Mouse (Mus musculus): ENCODE results near the gene Cfap161. TPM values are rescaled to one million over a fixed set of nuclear protein-coding genes. Genes with fewer than 3 reads are reported as not detected.
A peak's percentile ranks its signal among the peaks of the same experiment; 100 is the strongest.

Cfap161 gene
- 0.18 TPM in 1 of 2 replicates, not detected in the other for polyA plus RNA-seq (2015; fragmentation: Nextera tagmentation; extraction: Ambion mirVana)

GRCm38 (mm10) chr7:83794705-83795104 is at the start of gene Cfap161:
Gene Cfap161 (minus strand): TSS chr7:83794880.
- H3K4me2 ChIP-seq = no peak within 1 kb of the TSS
- no peak; the same call in 1 of the 2 replicates for ATAC-seq (ENCODE audit: insufficient number of reproducible peaks, low FRiP score, low TSS enrichment, low read depth)
- no peaks in the 10 kb centered on the region for H3K36me3 ChIP-seq
- H3K9me3 ChIP-seq = no peaks in the 10 kb centered on the region
- no peak within 1 kb of the TSS for H3K4me3 ChIP-seq
- no peak within 1 kb of the TSS for H3K9ac ChIP-seq
- peaks cover 8% of the 10 kb centered on the region for H3K4me1 ChIP-seq
- H3K27me3 ChIP-seq = no peaks in the 10 kb centered on the region
- no peak within 1 kb of the TSS for H3K27ac ChIP-seq
- 6% methylated on average over 14 of the region's 14 CpGs for WGBS

GRCm38 (mm10) chr7:83842486-83843259 is 48.0 kb upstream of the Cfap161 start:
- Histone ChIP-seq H3K4me2 (no peak overlapping the region), H3K4me3 (no peak overlapping the region), H3K9me3 (no peaks in the 10 kb centered on the region), H3K27ac (0 out of 2 replicates have a peak overlapping the region, but pooled peaks have one; percentile 27), H3K27me3 (no peaks in the 10 kb centered on the region), H3K36me3 (no peaks in the 10 kb centered on the region), H3K9ac (no peak overlapping the region), H3K4me1 (peaks cover 7% of the 10 kb centered on the region)
- ATAC-seq (ENCODE audit: insufficient number of reproducible peaks, low FRiP score, low TSS enrichment, low read depth) = no peak
- WGBS = 64% methylated on average over 6 of the region's 6 CpGs

GRCm38 (mm10) chr7:83840076-83840475 is 45.4 kb upstream of the Cfap161 start:
- Histone ChIP-seq H3K9me3 (no peaks in the 10 kb centered on the region), H3K27ac (no peak overlapping the region), H3K4me3 (no peak overlapping the region), H3K4me1 (no peaks in the 10 kb centered on the region), H3K9ac (no peak overlapping the region), H3K36me3 (no peaks in the 10 kb centered on the region), H3K4me2 (no peak overlapping the region), H3K27me3 (no peaks in the 10 kb centered on the region)
- ATAC-seq (ENCODE audit: insufficient number of reproducible peaks, low FRiP score, low TSS enrichment, low read depth) = no peak
- 83% methylated on average over 2 of the region's 2 CpGs for WGBS

GRCm38 (mm10) chr7:83838525-83839224 is 44.0 kb upstream of the Cfap161 start:
- Histone ChIP-seq H3K9me3 (no peaks in the 10 kb centered on the region), H3K9ac (no peak overlapping the region), H3K36me3 (no peaks in the 10 kb centered on the region), H3K4me3 (no peak overlapping the region), H3K27me3 (no peaks in the 10 kb centered on the region), H3K4me2 (no peak overlapping the region), H3K4me1 (no peaks in the 10 kb centered on the region), H3K27ac (no peak overlapping the region)
- 77% methylated on average over 5 of the region's 5 CpGs for WGBS
- no peak for ATAC-seq (ENCODE audit: insufficient number of reproducible peaks, low FRiP score, low TSS enrichment, low read depth)

GRCm38 (mm10) chr7:83829355-83829754 is 34.7 kb upstream of the Cfap161 start:
- 54% methylated on average over 7 of the region's 7 CpGs for WGBS
- H3K4me2 ChIP-seq = no peak overlapping the region
- H3K27ac ChIP-seq = no peak overlapping the region

GRCm38 (mm10) chr7:83827402-83828076 is 32.9 kb upstream of the Cfap161 start:
- Histone ChIP-seq H3K4me1 (no peaks in the 10 kb centered on the region), H3K36me3 (no peaks in the 10 kb centered on the region), H3K9me3 (no peaks in the 10 kb centered on the region), H3K4me3 (no peak overlapping the region), H3K9ac (no peak overlapping the region), H3K27me3 (no peaks in the 10 kb centered on the region), H3K27ac (no peak overlapping the region), H3K4me2 (no peak overlapping the region)
- WGBS = 82% methylated on average over 10 of the region's 10 CpGs
- ATAC-seq (ENCODE audit: insufficient number of reproducible peaks, low FRiP score, low TSS enrichment, low read depth) = no peak

More at GRCm38 (mm10) chr7:83829355-83829754, 34.7 kb upstream of the Cfap161 start:
- no peak overlapping the region for H3K9ac ChIP-seq
- no peaks in the 10 kb centered on the region for H3K27me3 ChIP-seq
- H3K36me3 ChIP-seq = no peaks in the 10 kb centered on the region
- no peaks in the 10 kb centered on the region for H3K9me3 ChIP-seq
- no peak overlapping the region for H3K4me3 ChIP-seq
- no peaks in the 10 kb centered on the region; the same call in 1 of the 2 replicates for H3K4me1 ChIP-seq
- ATAC-seq (ENCODE audit: insufficient number of reproducible peaks, low FRiP score, low TSS enrichment, low read depth) = no peak

- Histone ChIP-seq H3K27ac (no peak overlapping the region), H3K9me3 (no peaks in the 10 kb centered on the region), H3K36me3 (no peaks in the 10 kb centered on the region), H3K9ac (no peak overlapping the region), H3K27me3 (no peaks in the 10 kb centered on the region), H3K4me1 (no peaks in the 10 kb centered on the region), H3K4me2 (no peak overlapping the region), H3K4me3 (no peak overlapping the region)
- ATAC-seq (ENCODE audit: insufficient number of reproducible peaks, low FRiP score, low TSS enrichment, low read depth) = no peak
- 60% methylated on average over 2 of the region's 2 CpGs for WGBS
Measured at GRCm38 (mm10) chr7:83826808-83827207, 32.1 kb upstream of the Cfap161 start.

- Histone ChIP-seq H3K9me3 (no peaks in the 10 kb centered on the region), H3K9ac (no peak overlapping the region), H3K36me3 (no peaks in the 10 kb centered on the region), H3K4me2 (no peak overlapping the region), H3K27ac (no peak overlapping the region), H3K27me3 (no peaks in the 10 kb centered on the region), H3K4me3 (no peak overlapping the region), H3K4me1 (no peaks in the 10 kb centered on the region)
- ATAC-seq (ENCODE audit: insufficient number of reproducible peaks, low FRiP score, low TSS enrichment, low read depth) = no peak
- 89% methylated on average over 2 of the region's 2 CpGs for WGBS
Measured at GRCm38 (mm10) chr7:83821951-83822350, 27.3 kb upstream of the Cfap161 start.

GRCm38 (mm10) chr7:83816886-83817285 is 22.2 kb upstream of the Cfap161 start:
- Histone ChIP-seq H3K9me3 (no peaks in the 10 kb centered on the region), H3K9ac (no peak overlapping the region), H3K4me3 (no peak overlapping the region), H3K4me2 (no peak overlapping the region), H3K36me3 (no peaks in the 10 kb centered on the region), H3K27ac (no peak overlapping the region), H3K4me1 (peaks cover 27% of the 10 kb centered on the region), H3K27me3 (no peaks in the 10 kb centered on the region)
- WGBS = 92% methylated on average over 5 of the region's 5 CpGs
- no peak for ATAC-seq (ENCODE audit: insufficient number of reproducible peaks, low FRiP score, low TSS enrichment, low read depth)

- Histone ChIP-seq H3K4me3 (no peak overlapping the region), H3K9me3 (no peaks in the 10 kb centered on the region), H3K4me2 (no peak overlapping the region), H3K4me1 (peaks cover 39% of the 10 kb centered on the region), H3K27me3 (no peaks in the 10 kb centered on the region), H3K36me3 (no peaks in the 10 kb centered on the region), H3K27ac (no peak overlapping the region), H3K9ac (no peak overlapping the region)
- WGBS = 70% methylated on average over 1 of the region's 1 CpGs
- no peak for ATAC-seq (ENCODE audit: insufficient number of reproducible peaks, low FRiP score, low TSS enrichment, low read depth)
Measured at GRCm38 (mm10) chr7:83815646-83816045, 21.0 kb upstream of the Cfap161 start.

GRCm38 (mm10) chr7:83813993-83814392 is 19.3 kb upstream of the Cfap161 start:
- Histone ChIP-seq H3K4me1 (peaks cover 53% of the 10 kb centered on the region), H3K9ac (no peak overlapping the region), H3K4me2 (peak overlapping the region; percentile 2; the same call in 1 of the 2 replicates), H3K27me3 (no peaks in the 10 kb centered on the region), H3K27ac (peak overlapping the region; percentile 83), H3K4me3 (no peak overlapping the region), H3K36me3 (no peaks in the 10 kb centered on the region), H3K9me3 (no peaks in the 10 kb centered on the region)
- WGBS = 4% methylated on average over 4 of the region's 4 CpGs
- peak; percentile 60; the same call in 1 of the 2 replicates for ATAC-seq (ENCODE audit: insufficient number of reproducible peaks, low FRiP score, low TSS enrichment, low read depth)

GRCm38 (mm10) chr7:83813465-83813864 is 18.8 kb upstream of the Cfap161 start:
- no peak for ATAC-seq (ENCODE audit: insufficient number of reproducible peaks, low FRiP score, low TSS enrichment, low read depth)
- peak overlapping the region; percentile 83 for H3K27ac ChIP-seq
- no peak overlapping the region for H3K4me3 ChIP-seq
- H3K36me3 ChIP-seq = no peaks in the 10 kb centered on the region
- H3K9me3 ChIP-seq = no peaks in the 10 kb centered on the region
- H3K27me3 ChIP-seq = no peaks in the 10 kb centered on the region
- H3K4me2 ChIP-seq = no peak overlapping the region
- H3K4me1 ChIP-seq = peaks cover 56% of the 10 kb centered on the region
- WGBS = 10% methylated on average over 3 of the region's 3 CpGs
- H3K9ac ChIP-seq = no peak overlapping the region
